Mouse (Mus musculus): ENCODE data around the gene Abtb1.

The Abtb1 gene

GRCm38 (mm10) chr6:88800191-88800590, 41.6 kb downstream of the Abtb1 start:
- DNase-seq, result peak; percentile 63

- peak; percentile 73 for DNase-seq
Measured at GRCm38 (mm10) chr6:88794561-88794971, 47.2 kb downstream of the Abtb1 start.

GRCm38 (mm10) chr6:88793872-88794271, 47.9 kb downstream of the Abtb1 start:
- DNase-seq, result no peak

- no peak for DNase-seq
Measured at GRCm38 (mm10) chr6:88793243-88793642, 48.5 kb downstream of the Abtb1 start.

DNA sequence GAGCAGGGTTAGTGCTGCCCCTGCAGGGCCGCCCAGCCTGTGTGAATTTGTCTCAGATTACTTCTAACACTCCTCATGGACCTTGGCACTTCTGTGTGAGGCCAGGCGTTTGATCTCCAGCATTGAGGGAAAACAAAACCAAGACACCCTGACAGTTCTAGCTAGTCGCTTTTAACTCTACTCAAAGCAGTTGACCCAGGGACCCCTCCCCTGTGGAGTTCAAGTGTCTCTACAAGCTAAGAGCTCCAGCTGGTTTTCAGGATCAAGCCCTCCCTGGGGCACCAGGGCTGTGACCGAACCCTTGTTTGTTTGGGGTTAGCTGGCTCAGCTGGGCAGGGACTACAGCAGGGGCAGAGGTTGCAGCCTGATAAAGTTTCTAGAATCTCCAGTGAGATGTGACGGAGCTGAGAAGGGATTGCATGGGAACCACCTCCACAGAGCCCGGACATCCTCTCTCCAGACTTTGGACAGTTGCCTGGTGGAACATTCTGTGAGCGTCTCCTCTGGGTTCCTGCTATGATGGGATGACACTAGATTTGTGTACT, 49.6 kb downstream of the Abtb1 start:
- DNase-seq, result peak; percentile 65

- DNase-seq, result no peak
Measured at GRCm38 (mm10) chr6:88791299-88791698, 50.5 kb downstream of the Abtb1 start.

DNA sequence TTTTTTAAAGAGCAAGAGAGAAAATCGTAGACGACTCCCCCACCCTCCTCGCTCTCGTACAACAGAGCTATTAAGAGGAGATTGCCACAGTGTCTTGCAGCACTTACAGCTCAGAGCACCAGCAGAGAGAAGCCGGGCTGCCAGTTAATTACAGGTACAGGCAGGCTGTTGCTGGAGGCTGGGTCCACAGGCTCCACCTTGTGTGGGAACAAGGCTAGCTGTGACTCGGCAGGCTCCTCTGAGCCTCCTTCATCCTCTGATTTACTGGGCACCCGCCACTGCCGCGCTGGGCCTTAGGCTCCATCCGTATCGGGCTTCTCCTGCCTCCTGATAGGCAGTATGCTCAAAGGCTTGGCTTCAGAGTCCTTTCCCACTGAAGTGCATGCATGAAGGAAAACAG, 53.6 kb downstream of the Abtb1 start:
- DNase-seq, result peak; percentile 71

- peak; percentile 79 for DNase-seq
Measured at GRCm38 (mm10) chr6:88787496-88787895, 54.3 kb downstream of the Abtb1 start.

DNA sequence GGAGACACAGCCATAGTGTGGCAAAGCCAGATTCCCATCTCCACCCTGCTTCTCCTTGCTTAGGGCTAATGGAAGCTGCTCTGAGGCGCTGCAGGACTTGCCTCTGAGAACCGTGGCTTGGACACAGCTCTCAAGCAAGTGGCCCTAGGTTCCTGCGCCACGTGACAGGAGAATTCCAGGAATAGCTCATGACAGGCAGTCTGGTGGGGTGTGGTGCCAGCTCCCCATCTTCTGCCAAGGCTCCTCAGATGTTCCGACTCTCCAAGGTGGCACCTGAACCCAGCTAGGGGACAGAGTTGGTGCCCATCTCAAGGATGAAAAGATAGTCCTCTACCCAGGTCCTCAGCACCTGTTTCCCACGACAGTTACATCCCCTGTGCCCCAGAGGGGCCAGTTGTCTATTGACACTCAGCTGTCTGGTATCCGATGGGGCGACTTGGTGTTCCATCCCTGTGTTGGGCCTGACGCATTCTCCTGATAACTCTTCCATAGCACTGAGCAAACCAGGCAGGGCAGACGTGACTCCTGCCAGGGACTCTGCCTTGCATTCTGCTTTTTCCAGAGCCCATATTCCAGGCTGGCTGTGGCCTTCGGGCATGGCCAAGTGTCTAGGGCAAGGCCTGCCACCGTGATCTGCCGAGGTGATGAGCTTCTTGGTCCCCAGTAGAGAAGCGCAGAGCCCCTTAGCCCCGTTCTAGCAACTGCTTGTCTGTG, 54.9 kb downstream of the Abtb1 start:
- DNase-seq, result peak; percentile 94

Data from cerebellum, adult 9-11 months (tissue).